ENCODE assay signal across 32 mouse cellular contexts in the genomic region with DNA sequence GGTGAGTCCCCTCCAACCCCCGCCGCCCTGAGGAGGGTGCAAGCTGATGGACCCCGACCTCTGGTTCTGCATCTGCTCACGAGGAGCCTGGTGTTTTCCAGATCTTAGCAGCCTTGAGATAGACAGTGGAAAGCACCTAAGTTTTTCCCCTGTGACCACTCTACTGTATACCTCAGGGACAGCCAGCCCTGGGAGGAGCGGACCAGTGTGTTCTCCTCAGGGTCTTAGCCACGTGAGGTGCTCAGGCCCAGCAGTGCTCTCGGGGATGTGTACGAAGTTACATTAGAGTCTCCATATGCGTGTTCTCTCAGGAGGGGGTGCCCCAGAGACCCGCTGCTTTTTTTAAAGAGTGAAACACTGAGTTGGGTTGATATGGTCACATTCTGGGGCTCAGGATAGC.
"Had no signal": no experiment of that assay in that cellular context is flagged by ENCODE, and none has a peak within 500 bp of the region (broad histone marks: within the 10 kb centered on the region; RNA-seq: fewer than 3 reads in every experiment).

No protein-coding gene starts in this region.

- H3K27me3 ChIP-seq: heart, embryonic 12.5 days; heart, embryonic 13.5 days; heart, embryonic 15.5 days; hindbrain, embryonic 12.5 days; hindbrain, embryonic 13.5 days; hindbrain, embryonic 15.5 days; intestine, embryonic 15.5 days; kidney, embryonic 15.5 days had no signal

- H3K4me1 ChIP-seq: intestine, embryonic 15.5 days had no signal

- H3K4me3 ChIP-seq: heart, embryonic 10.5 days; heart, embryonic 12.5 days; heart, embryonic 13.5 days; heart, embryonic 15.5 days; hindbrain, embryonic 10.5 days; hindbrain, embryonic 12.5 days; hindbrain, embryonic 13.5 days; hindbrain, embryonic 15.5 days; intestine, embryonic 15.5 days; kidney, embryonic 15.5 days; layer of hippocampus, adult 2 months; left cerebral cortex, adult 2 months had no signal

- H3K9me3 ChIP-seq: heart, embryonic 10.5 days; heart, embryonic 12.5 days; heart, embryonic 13.5 days; heart, embryonic 15.5 days; hindbrain, embryonic 10.5 days; hindbrain, embryonic 12.5 days; hindbrain, embryonic 13.5 days; hindbrain, embryonic 15.5 days; intestine, embryonic 15.5 days; kidney, embryonic 15.5 days had no signal

- H3K9ac ChIP-seq: heart, embryonic 12.5 days; heart, embryonic 13.5 days; heart, embryonic 15.5 days; hindbrain, embryonic 12.5 days; hindbrain, embryonic 13.5 days; hindbrain, embryonic 14.5 days; hindbrain, embryonic 15.5 days; intestine, embryonic 15.5 days; kidney, embryonic 15.5 days had no signal

- H3K4me2 ChIP-seq: heart, embryonic 11.5 days; heart, embryonic 12.5 days; heart, embryonic 13.5 days; heart, embryonic 15.5 days; hindbrain, embryonic 12.5 days; hindbrain, embryonic 13.5 days; hindbrain, embryonic 14.5 days; hindbrain, embryonic 15.5 days; intestine, embryonic 15.5 days; kidney, embryonic 15.5 days had no signal

- DNase-seq: heart, postnatal 10 days; heart, postnatal 14 days; heart, postnatal 36 days; heart, postnatal 4 days; kidney, adult 11 months; kidney, adult 18-20 months; kidney, adult 2 months; kidney, adult 8-10 months; kidney, adult 9 months; kidney, postnatal 10 days; kidney, postnatal 14 days; kidney, postnatal 25 days; kidney, postnatal 36 days; kidney, postnatal 4 days; layer of hippocampus, adult 9-11 months; layer of hippocampus, postnatal 36 days had no signal

- H3K27ac ChIP-seq: heart, embryonic 10.5 days; heart, embryonic 13.5 days; heart, embryonic 15.5 days; hindbrain, embryonic 10.5 days; hindbrain, embryonic 12.5 days; hindbrain, embryonic 13.5 days; hindbrain, embryonic 14.5 days; hindbrain, embryonic 15.5 days; hindbrain, postnatal 0 days; intestine, embryonic 15.5 days; kidney, embryonic 15.5 days; kidney, postnatal 0 days; layer of hippocampus, adult 2 months; left cerebral cortex, adult 2 months had no signal
